Mouse (Mus musculus) urinary bladder, postnatal 36 days (tissue): ENCODE results near the gene Timp3.

Experiments used
- DNase-seq, 2 experiments: peaks; one replicate each; pipeline ENCODE4 v3.0.0; 2022; ENCODE audit warnings: low spot score in 2 of 2, mixed read lengths in 1 of 2

The Timp3 gene

DNA sequence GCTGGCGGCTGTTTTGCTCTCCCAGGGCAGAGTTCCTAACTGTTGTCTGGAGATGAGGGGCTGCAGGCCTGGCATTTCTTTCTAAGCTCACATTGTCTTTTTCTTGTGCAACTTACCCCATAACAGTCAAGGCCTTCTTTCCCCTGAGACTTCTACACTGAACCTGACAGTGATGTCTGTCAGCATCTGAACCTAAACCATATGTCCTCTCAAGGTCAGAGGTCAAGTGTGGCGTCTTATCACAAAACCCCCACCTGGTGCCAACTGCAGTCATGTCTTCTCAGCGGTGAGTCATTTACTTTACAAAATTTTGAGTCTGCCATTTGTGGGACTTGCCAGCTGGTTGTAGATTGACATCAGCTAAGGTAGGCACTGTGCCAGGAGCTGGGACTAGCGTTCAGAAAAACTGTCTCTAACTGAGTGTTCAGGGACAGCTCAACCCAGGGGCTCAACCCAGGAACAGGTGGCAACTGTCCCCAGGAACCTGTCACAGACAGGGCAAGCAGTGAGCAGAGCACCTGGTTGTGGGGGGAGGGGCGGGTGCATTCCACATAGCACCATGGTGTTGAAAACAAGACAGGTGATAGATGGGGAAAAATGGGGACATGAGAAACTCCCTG, 87.8 kb downstream of the Timp3 start:
- DNase-seq: peak in 1 of 2 experiments; percentile 27

GRCm38 (mm10) chr10:86388803-86389202, 88.6 kb downstream of the Timp3 start:
- no peak for DNase-seq

- no peak for DNase-seq
Measured at GRCm38 (mm10) chr10:86389357-86389756, 89.2 kb downstream of the Timp3 start.

GRCm38 (mm10) chr10:86389913-86390312, 89.7 kb downstream of the Timp3 start:
- DNase-seq: no peak

GRCm38 (mm10) chr10:86392399-86392798, 92.2 kb downstream of the Timp3 start:
- DNase-seq: no peak

GRCm38 (mm10) chr10:86397577-86398346, 97.6 kb downstream of the Timp3 start:
- no peak for DNase-seq

- DNase-seq: no peak
Measured at GRCm38 (mm10) chr10:86398347-86398720, 98.2 kb downstream of the Timp3 start.
